Mouse (Mus musculus): Measurements from ENCODE around the gene Arx.

The Arx gene

GRCm38 (mm10) chrX:93286291-93286893 lies at the start of gene Arx:
TSS of gene Arx (plus strand) at chrX:93286445.
- no peak for DNase-seq (ENCODE audit: inconsistent ontology term)

DNA sequence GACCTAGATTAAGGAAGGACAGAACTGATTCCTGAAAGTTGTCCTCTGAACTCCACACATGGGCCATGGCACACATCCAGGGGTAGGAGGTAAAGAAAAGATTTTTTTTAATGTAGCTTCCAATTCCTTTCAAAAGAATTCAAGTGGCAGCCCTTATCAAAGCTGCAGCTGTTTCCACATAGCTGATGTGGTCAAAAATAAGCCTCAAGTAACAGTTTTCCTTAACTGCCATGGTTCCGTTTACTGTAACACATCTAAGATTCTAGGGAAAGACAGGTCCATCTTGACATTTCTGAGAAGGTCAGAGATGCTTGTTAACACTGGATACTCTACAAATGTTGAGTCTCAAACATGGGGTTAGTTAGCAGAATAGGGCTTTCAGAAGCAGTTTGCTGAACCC lies 34.9 kb upstream of the Arx start:
- no peak for DNase-seq (ENCODE audit: inconsistent ontology term)

DNA sequence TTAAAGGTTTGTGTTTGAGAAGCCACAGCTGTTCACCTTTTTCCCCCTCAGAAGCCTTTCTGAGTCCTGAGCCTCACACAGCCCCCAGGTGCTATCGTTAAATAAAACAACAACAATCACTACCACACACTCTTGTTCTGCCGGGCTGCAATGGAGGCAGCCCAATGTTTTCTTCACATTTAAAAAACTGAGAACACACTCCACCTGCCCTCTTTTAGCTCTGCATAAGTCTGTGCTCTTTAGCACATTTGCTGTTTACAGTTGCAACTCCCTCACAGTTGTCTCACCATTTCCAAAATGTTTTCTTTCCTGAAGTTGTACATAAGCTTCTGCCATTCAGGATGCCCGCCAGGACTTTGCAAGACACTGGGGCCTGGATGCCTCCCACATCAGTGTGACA lies 10.6 kb upstream of the Arx start:
- DNase-seq (ENCODE audit: inconsistent ontology term): no peak

- no peak for DNase-seq (ENCODE audit: inconsistent ontology term)
Measured at GRCm38 (mm10) chrX:93279940-93280339, 6.3 kb upstream of the Arx start.

GRCm38 (mm10) chrX:93281028-93281723 lies 5.1 kb upstream of the Arx start:
- DNase-seq (ENCODE audit: inconsistent ontology term): no peak

- DNase-seq (ENCODE audit: inconsistent ontology term): no peak
Measured at GRCm38 (mm10) chrX:93281756-93282155, 4.5 kb upstream of the Arx start.

- no peak for DNase-seq (ENCODE audit: inconsistent ontology term)
Measured at GRCm38 (mm10) chrX:93285091-93285490, 1.2 kb upstream of the Arx start.

DNA sequence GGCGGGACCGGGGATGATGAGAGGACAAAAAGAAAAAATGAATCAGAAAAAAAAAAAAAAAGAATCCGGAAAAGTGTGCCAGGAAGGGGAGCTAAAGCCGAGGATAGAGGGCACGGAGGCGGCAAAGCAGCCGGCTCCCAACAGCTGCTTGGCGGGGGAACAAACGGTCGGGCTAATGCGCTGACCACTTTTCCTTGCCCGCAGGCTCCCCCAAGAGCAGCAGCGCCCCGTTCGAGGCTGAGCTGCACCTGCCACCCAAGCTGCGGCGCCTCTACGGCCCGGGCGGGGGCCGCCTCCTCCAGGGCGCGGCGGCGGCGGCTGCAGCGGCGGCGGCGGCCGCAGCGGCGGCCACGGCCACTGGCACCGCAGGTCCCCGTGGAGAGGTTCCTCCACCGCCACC lies 2.1 kb downstream of the Arx start:
- no peak for DNase-seq (ENCODE audit: inconsistent ontology term)

GRCm38 (mm10) chrX:93289076-93289475 lies 2.8 kb downstream of the Arx start:
- DNase-seq (ENCODE audit: inconsistent ontology term): no peak

DNA sequence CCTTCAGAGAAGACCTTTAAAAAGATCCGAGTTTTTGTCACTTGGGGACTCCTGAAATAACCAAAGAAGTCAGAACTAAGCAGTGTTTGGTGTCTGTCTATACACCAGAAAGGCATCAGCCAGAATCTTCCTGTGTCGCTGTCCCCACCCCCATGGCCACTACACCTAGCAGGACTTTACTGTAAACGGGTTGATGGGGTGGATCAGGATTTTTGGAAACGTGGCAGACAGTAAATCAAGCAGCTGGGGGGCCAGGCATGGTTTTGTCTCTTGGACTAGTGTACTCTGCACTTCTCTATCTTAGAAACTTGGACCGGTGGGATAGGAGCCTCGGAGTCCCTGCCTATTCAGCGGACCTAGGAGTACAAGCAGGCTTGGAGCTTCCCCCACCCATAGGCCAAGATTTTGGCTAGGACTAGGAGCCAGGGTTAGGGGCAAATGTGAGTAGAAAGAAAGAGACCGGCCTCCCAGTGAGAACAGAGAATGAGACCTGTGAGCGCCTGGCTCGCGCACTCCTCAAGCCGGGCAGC lies 3.7 kb downstream of the Arx start:
- no peak for DNase-seq (ENCODE audit: inconsistent ontology term)

DNA sequence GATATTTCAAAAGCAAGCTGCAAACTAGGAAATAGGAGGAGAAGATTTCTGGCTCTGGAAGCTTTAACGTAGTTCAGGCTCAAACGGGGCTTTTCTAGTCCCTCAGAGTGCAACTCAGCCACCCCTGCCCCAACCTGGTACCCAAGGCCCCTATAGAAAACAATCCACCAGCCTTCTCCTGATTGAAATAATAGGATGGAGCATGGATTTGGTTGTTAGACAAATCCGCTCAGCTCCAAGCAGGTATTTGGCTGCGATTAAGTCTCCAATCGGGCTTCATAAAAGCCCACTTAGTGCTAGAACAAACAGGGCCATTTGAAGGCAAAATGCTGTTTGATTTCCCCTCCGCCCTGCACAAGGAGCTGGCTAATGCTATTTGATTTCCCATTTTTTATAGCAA lies 5.8 kb downstream of the Arx start:
- no peak for DNase-seq (ENCODE audit: inconsistent ontology term)

GRCm38 (mm10) chrX:93294736-93295490 lies 8.7 kb downstream of the Arx start:
- no peak for DNase-seq (ENCODE audit: inconsistent ontology term)

DNA sequence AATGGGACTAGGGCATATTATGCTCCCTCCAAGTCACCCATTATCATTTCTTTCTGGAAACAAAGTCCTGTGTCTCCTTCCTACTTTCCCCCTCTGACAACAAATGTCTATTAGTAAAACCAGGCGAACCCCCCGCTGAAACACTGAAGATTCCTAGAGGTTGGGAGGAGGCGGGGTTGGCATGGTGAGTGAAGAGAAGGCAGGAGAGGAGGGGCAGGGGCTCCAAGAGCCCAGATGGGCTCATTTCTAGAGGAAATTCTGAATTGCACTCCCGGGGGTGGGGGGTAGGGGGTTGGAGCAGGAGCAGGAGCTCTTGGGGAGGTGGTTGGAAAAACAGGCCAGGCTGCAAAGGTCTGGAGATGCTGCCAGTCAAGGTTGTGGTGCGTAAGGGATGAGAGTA lies 9.6 kb downstream of the Arx start:
- DNase-seq (ENCODE audit: inconsistent ontology term): no peak

- no peak for DNase-seq (ENCODE audit: inconsistent ontology term)
Measured at GRCm38 (mm10) chrX:93297001-93297441, 10.8 kb downstream of the Arx start.

- no peak for DNase-seq (ENCODE audit: inconsistent ontology term)
Measured at GRCm38 (mm10) chrX:93299046-93299626, 12.9 kb downstream of the Arx start.

DNA sequence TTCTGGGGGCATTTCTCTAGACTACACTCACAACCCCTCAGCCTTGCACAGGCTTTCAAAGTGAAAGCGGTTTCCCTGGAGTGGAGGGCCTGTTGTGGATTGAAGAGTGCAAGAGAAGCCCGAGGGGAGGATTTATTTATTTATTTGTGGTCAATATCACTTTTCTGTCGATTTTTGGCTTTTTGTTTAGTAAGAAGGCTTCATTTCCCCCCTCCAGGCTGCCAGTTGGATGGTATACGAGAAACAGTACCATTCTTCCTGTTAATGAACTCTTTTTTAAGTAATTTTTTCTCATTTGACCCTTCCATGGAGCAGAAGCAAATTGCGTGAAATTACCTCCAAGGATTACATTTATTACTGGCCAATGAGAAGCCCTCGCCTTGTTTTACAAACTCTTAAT lies 13.5 kb downstream of the Arx start:
- DNase-seq (ENCODE audit: inconsistent ontology term): no peak

DNA sequence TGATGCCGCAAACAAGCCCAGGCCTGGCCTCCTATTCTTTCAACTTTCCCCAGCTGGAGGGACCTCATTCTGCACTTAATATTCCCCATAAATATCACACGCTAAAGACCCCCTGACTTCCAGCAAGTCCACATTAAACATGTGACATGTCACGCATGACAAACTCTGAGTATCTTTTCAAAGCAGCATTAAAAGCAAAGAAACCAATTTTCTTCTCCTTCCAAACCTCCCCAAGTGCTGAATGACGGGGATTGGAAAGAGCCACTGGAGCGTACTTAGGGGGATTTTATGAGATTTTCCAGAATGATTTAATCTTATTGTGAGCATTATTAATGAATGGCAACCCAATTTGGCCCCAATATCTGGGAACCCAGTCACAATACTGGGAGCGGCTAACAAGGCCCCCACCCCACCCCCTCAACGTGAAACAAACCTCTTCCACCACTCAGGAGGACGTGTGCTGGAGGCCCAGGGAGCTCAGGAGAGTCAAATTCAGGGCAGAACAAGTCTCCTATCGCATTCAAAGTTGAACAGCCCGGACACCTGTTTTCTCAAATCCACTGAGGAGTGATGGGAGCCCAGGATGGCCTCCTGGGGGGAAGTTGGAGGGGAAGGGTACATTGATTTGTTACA lies 14.1 kb downstream of the Arx start:
- no peak for DNase-seq (ENCODE audit: inconsistent ontology term)

GRCm38 (mm10) chrX:93301798-93302197 lies 15.6 kb downstream of the Arx start:
- no peak for DNase-seq (ENCODE audit: inconsistent ontology term)

GRCm38 (mm10) chrX:93305780-93306179 lies 19.5 kb downstream of the Arx start:
- no peak for DNase-seq (ENCODE audit: inconsistent ontology term)

DNA sequence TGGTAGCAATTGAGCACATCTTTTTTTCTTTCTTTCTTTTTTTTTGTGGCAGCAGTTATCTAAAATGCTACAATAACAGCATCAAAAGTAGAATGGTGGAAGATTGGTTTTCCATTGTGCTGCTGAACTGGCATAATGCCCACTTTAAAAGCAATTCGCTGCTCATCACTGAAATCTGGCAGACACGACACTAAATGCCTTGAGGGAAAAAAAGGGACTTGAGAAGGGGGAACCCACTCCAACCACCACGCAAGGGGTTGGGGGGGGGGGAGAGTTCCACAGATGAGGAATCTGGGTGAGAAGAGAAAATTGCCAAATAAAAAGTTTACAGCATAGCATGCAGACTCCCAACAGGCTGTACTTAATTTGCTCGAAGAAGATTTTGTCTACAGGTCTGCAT lies 31.3 kb downstream of the Arx start:
- DNase-seq (ENCODE audit: inconsistent ontology term): no peak

- DNase-seq (ENCODE audit: inconsistent ontology term): no peak
Measured at GRCm38 (mm10) chrX:93319979-93320378, 33.7 kb downstream of the Arx start.

DNA sequence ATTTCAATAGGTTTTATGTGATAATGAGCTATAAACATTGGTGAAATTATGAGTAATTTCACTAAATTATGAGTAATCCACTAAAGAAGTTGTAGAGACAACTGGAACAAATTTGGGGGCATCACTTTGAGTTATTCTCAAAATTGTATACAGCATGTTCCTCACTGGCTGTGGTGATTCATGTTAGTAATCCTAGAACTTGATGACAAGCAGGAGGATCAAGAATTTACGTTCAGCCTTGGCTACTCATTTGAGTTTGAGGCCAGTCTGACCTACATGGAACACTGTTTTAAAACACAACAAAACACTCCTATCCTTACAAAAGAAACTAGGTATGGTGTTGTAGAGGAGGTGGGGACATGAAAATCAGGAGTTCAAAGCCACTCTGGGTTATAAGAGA lies 35.1 kb downstream of the Arx start:
- DNase-seq (ENCODE audit: inconsistent ontology term): no peak

All from Muller cell, postnatal 12 days (primary cell).